Mouse (Mus musculus): ENCODE data around the gene Ei24. TPM values are rescaled to one million over a fixed set of nuclear protein-coding genes. Genes with fewer than 3 reads are reported as not detected.

Gene Ei24
- total RNA-seq (2021): 148 and 151 TPM in 2 replicates
- long read RNA-seq, experiment 1, transcript Ei24-201 (11 exons, 2,220 nt): major isoform, 115 of 136 reads
- long read RNA-seq, experiment 1, partial matches to known transcripts: 1 of 136 reads
- long read RNA-seq, experiment 1, other reads (novel, unspliced or antisense): 15 of 136 reads
- long read RNA-seq, experiment 2, transcript Ei24-201 (11 exons, 2,220 nt): major isoform, 82 of 101 reads
- long read RNA-seq, experiment 2, partial matches to known transcripts: 3 of 101 reads
- long read RNA-seq, experiment 2, other reads (novel, unspliced or antisense): 12 of 101 reads

DNA sequence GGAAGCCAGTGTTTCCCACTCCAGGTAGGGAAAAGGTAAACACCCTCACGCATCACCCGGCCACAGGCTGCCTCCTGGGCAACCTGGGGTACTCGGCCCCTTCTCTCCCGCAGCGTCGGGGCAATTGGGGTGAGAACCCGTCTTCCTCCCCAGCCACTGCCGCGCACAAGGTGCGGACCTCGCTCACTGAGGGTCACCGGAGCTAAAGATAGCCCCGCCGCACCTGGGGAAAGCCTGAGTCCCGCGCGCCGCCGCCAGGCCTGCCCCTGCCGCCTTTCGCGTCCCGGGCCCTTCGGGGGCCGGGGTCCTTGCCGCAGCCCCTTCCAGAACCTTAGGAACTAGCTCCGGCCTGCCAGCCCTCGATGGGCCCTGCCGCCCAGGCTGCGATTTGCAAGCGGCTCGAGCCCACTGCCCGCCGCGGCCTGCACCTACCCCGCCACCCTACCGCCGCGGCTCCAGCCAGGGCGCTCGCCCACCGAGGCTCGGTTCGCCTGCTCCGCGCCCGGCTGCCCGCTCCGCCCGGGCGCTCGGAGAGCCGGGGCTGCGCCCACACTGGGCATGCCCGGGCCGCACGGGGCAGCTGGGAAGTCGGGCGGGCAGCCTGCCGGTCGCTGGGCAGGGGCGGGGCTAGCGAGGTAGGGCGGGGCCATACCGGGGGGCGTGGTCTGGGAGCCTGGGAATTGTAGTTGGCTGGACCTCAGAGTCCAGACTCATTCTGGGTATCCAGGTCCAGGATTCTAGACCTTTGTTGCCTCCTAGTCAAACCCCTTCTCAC is at the start of gene Ei24:
Gene Ei24, minus strand, starts transcription at position 613 of the 775 bp plus-strand sequence.
- DNase-seq: peak; percentile 98

DNA sequence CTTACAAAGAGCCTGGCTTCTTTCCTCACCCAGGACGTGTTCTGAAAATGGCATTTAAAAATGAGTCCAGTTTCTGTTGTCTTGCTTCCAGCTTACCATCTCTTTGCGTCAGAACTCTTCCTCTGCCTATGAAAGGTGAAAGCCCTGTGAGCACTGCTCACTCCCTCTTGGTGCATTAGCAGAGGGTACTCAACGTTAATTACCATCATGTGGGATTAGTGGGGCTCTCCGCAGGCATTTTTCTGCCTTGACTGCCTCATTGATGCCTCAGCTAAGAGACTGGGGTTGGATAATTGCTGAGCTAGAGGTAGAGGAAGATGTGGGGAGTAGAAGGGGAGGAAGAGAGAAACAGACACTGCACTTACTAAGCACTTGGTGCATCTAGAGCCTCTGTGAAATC is 49.2 kb upstream of the Ei24 start:
- DNase-seq: no peak

- DNase-seq: no peak
These were observed 36.7 kb upstream of the Ei24 start for GRCm38 (mm10) chr9:36833914-36834313.

DNA sequence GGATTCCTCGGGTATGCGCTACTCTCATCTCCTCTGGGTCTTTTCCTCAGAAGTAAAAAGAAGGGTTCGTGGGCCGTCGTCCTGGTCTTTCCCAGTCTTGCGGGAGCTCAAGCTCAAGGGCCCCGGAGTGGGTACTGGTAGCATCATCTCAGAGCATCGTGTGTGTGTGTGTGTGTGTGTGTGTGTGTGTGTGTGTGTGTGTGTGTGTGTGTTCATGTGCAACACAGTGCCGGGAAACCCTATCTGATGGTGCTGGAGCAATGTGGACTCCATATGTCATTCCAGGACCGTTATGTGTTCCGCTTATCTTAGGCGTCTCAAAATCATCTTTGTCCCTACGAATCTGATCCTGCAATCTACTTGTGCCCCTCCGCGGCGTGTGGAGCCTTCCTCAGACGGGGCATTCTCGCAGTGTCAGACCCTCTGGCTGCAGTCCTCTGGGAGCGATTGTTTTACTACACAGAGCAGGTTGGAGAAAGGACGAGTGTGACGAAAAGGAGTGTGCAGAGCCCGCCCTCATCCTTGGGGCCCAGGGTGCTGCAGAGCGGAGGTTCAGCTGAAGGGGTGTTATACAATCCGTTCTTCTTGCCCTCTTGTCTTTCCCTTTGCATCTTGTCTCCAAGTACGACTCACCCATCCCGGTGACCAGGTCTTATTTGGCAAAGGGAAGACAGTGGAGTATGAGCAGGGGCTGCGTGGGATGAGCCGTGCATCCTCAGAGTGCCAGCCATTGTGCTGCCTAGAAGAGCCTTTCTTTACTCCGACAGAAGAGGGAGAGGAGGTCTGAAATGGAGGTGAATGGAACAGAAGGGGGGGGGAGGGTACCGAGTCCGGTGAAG is 36.1 kb upstream of the Ei24 start:
- DNase-seq: peak; percentile 12

DNA sequence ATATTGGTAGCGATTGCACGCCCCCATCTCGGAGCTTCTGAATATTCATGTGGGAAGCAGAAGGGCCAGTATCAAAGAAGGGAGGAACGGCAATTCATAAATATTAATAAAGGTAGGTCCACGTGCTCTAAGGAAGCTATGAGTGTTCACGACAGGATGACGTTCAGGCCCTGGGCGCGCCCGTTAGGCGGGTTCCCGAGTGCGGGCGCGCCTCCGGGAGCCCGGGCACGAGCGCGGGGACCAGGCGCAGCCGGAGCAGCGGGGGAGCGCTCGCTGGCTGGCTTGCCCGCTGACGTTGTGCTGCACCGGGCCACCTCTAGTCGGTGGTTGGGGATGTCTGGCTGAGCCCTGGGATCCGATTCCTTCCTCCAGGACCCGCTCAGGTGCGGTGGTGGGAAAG is 35.3 kb upstream of the Ei24 start:
- DNase-seq: peak; percentile 87

DNA sequence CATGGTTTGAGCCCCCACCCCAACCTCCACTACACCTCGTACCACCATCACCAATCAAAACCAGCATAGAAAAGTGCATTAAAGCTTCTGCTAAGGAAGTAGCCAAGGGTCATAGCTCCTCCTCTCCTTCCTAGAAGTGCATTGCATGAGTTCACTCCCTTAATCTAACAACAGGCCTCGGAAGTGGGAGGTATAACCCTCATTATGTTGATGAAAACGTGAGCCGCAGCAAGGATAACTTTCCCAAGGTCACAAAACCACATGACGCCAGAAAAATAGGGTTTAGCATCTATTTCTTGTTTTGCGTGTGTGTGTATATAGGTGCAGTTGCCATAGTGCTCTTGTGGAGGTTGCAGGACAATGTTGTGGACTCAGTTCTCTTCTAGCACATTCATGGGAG is 34.2 kb upstream of the Ei24 start:
- DNase-seq: no peak

GRCm38 (mm10) chr9:36826612-36827363 is 29.6 kb upstream of the Ei24 start:
- DNase-seq: no peak

- no peak for DNase-seq
These were observed 24.8 kb upstream of the Ei24 start for GRCm38 (mm10) chr9:36822024-36822423.

- peak; percentile 49 for DNase-seq
These were observed 24.4 kb upstream of the Ei24 start, which contains the start of gene Fez1 for GRCm38 (mm10) chr9:36821644-36822000. Gene Fez1 (plus strand): TSS chr9:36821864.

DNA sequence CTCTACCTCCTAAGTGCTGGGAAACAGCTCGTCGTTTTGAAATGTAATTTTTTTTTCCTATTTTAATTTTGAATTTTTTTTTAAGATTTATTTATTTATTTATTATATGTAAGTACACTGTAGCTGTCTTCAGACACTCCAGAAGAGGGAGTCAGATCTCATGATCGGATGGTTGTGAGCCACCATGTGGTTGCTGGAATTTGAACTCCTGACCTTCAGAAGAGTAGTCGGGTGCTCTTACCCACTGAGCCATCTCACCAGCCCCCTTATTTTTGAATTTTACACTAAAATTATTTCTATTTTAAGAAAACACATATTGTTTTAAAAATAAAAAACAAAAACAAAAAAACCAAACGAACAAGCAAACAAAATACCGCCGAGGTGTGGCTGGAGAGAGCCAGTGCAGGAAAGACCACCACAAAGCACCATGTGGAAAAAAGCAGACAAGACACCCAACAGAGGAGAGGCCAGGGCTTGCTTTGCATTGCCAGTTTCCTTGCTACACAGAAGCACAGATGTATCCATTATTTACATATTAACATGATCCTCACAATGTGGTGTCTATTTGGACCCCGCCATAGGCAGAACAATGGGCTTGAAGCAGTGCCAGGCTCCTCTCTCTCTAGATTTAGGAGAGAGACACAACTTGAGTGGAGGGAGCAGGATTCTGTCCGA is 23.9 kb upstream of the Ei24 start:
- DNase-seq: no peak

GRCm38 (mm10) chr9:36818905-36819304 is 21.7 kb upstream of the Ei24 start:
- no peak for DNase-seq

- no peak for DNase-seq
These were observed 17.3 kb upstream of the Ei24 start for GRCm38 (mm10) chr9:36814486-36814885.

- DNase-seq: no peak
These were observed 11.1 kb upstream of the Ei24 start for GRCm38 (mm10) chr9:36808126-36808785.

- DNase-seq: no peak
These were observed 8.2 kb upstream of the Ei24 start for GRCm38 (mm10) chr9:36805256-36805975.

- no peak for DNase-seq
These were observed 6.7 kb upstream of the Ei24 start for GRCm38 (mm10) chr9:36803926-36804325.

GRCm38 (mm10) chr9:36803386-36803785 is 6.2 kb upstream of the Ei24 start:
- DNase-seq: no peak

GRCm38 (mm10) chr9:36802951-36803350 is 5.8 kb upstream of the Ei24 start:
- DNase-seq: no peak

DNA sequence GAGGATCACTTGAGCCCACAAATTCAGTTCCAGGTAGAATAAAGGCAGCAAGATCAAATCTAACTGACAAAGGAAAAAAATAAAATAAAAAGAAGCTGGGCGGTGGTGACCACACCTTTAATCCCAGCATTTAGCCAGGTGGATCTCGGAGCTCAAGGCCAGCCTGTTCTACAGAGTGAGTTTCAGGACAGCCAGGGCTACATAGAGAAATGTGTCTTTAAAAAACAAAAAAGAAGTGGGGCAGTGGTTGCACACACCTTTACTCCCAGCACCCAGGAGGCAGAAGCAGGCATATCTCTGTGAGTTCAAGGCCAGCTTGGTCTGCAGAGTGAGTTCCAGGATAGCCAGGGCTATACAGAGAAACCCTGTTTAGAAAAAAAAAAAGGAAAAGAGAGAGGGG is 4.8 kb upstream of the Ei24 start:
- DNase-seq: no peak

GRCm38 (mm10) chr9:36796224-36796623 is 969 bp downstream of the Ei24 start:
- DNase-seq: no peak

- peak; percentile 25 for DNase-seq
These were observed 1.6 kb downstream of the Ei24 start for GRCm38 (mm10) chr9:36795556-36795955.
